Mouse (Mus musculus) kidney, postnatal 4 days (tissue): Measurements from ENCODE around the gene Vps11.
"Not testable (repeated sequence)": the region's sequence is repeated elsewhere in the genome, so short reads cannot be mapped to it uniquely, and the experiment has no call there.

ENCODE experiments used
- DNase-seq, 2 experiments: peaks; one replicate each; pipeline ENCODE4 v3.0.0; 2021; ENCODE audit warnings: mixed read lengths in 2 of 2

Vps11 gene

GRCm38 (mm10) chr9:44313476-44314256 lies 47.8 kb downstream of the Vps11 start:
- DNase-seq, result no peak

- peak; percentile 45 to 67 for DNase-seq
Measured at GRCm38 (mm10) chr9:44311136-44312134, 50.0 kb downstream of the Vps11 start.

- peak in 1 of 2 experiments; percentile 25 for DNase-seq
Measured at GRCm38 (mm10) chr9:44310750-44311135, 50.7 kb downstream of the Vps11 start.

GRCm38 (mm10) chr9:44309756-44310155 lies 51.7 kb downstream of the Vps11 start:
- DNase-seq, result no peak

GRCm38 (mm10) chr9:44307248-44307647 lies 54.2 kb downstream of the Vps11 start:
- no peak for DNase-seq

- no peak for DNase-seq
Measured at GRCm38 (mm10) chr9:44306532-44306931, 54.9 kb downstream of the Vps11 start.

GRCm38 (mm10) chr9:44305466-44306079 lies 55.9 kb downstream of the Vps11 start, which contains the start of gene Hinfp:
Gene Hinfp, minus strand, starts transcription at chr9:44305671.
- DNase-seq, result peak; percentile 98 to 99

- not testable (repeated sequence) for DNase-seq
Measured at GRCm38 (mm10) chr9:44300001-44300400, 61.5 kb downstream of the Vps11 start.
